Mouse (Mus musculus) gonadal fat pad, adult 2 months (tissue): ENCODE data around the gene Gm9844. TPM values are rescaled to one million over a fixed set of nuclear protein-coding genes. Genes with fewer than 3 reads are reported as not detected.
"Not testable (repeated sequence)": the region's sequence is repeated elsewhere in the genome, so short reads cannot be mapped to it uniquely, and the experiment has no call there.

Experiments
- DNase-seq: peaks from one replicate; pipeline ENCODE4 v3.0.0-alpha.2; 2012; ENCODE audit warnings: low read depth
- polyA plus RNA-seq: library from polyadenylated mRNA; depleted of rRNA; stranded (reverse); fragments of >200 nt; gene quantifications from 2 replicates; pipeline ENCODE4 v1.2.3, GENCODE M21; 2012; rRNA removed

Gene Gm9844
- 2.1 and 2.2 TPM in 2 replicates for polyA plus RNA-seq

- no peak for DNase-seq
Observed at GRCm38 (mm10) chr7:24861913-24862312, at the start of gene Gm9844. Gene Gm9844 (plus strand): TSS chr7:24862213.

DNA sequence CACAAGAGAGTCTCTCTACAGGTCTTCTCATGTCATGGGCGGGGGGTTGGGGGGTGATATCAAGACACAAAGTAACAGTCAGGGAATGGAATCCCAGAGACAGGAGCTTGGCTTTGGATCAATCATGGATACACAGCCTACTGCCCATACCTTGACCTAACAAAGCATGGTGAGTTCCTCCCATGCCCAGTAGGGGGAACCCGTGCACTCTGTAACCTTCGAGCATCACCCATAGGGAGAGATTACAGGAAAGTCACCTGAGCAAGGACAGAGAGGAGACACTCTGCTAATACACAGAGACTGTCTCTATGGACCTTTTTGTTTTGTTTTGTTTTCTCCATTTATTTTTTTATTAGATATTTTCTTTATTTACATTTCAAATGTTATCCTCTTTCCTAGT, 44.5 kb upstream of the Gm9844 start:
- no peak for DNase-seq

DNA sequence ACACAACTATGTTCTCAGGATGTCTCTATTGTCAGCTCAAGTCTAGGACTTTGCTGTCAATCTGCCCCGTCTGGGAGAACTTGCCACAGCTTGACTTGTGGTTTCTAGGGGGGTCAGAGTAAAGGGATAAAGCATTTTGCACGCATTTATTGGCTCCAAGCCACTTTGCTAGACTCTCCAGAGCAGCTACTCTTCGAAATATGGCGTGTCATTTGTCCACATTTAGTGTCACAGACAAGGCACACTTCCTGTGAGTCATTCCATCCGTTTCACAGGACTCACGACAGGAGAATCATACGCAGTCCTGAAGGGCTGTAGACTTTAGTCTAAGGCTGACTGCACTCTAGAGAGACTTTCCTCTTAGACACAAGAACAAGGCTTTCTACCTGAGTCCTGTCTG, 37.6 kb upstream of the Gm9844 start:
- DNase-seq, result no peak

DNA sequence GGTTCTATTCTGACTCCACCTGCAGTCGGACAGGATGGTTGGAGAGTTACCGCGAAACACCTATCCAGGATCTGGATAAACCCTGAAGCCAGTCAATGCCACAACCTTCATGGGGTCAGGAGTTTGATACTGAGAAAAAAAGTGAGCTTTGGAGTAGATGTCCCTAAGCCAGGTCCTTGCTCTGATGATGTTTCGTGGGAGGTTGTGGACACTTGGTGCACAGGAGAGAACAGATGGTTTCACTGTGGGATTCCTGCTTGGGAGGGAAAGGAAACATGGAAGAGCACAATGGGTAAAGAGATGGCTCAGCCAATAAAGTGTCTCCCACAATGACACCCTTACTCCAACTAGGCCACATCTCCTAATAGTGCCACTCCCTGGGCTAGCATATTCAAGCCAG, 34.8 kb upstream of the Gm9844 start:
- DNase-seq, result no peak

DNA sequence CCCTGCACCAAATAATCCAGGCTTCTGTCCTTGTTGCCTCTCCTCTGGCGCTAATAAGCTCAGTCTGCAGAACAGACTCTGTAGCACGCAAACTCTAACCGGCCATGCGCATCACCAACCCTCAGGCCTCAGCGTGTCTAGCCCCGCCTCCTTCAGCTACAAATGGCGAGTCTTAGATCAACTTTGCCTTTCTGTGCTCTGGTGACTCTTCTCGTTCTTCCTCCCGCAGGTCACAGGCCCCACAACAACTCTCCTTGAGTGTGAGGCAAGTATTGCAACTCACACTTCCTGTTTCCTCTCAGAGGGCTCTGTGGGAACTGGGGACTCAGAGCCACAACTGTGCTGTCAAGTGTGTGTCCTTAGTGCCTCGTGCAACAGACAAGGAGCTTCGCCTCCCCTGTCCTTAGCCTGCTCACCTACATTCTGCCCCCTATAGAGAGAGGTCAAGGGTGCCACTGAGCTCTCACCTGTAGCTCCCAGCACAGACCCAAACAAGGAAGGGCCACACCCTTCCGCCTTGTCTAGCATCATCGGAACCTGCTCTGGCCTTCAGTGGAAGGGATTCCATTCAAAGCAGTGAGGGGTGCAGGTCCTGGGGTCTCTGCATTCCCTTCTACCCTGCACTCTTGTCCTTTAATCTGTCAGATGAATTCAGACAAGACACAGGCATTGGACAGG, 23.1 kb upstream of the Gm9844 start:
- DNase-seq, result not testable (repeated sequence)

GRCm38 (mm10) chr7:24839410-24839808, 22.6 kb upstream of the Gm9844 start:
- no peak for DNase-seq

DNA sequence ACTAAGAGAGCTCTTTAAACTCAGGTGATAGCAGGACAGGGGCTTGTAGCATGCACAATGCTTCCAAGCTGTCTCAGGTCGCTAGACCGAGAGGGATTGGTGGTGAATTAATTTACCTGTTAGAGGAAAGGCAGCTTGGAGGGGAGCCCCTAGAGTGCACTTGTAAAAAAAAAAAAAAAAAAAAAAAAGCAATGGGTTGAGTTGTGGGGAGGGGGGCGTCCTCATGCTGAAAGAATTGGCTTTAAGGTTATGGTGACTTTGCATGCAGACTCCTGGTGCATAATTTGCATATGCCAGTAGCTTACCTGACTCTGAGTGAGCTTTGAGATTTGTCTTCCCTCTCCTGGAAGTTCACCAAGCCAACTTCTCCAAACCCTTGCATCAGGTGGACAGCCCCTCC, 21.7 kb upstream of the Gm9844 start:
- no peak for DNase-seq

- no peak for DNase-seq
Observed at GRCm38 (mm10) chr7:24841009-24841408, 21.0 kb upstream of the Gm9844 start.

DNA sequence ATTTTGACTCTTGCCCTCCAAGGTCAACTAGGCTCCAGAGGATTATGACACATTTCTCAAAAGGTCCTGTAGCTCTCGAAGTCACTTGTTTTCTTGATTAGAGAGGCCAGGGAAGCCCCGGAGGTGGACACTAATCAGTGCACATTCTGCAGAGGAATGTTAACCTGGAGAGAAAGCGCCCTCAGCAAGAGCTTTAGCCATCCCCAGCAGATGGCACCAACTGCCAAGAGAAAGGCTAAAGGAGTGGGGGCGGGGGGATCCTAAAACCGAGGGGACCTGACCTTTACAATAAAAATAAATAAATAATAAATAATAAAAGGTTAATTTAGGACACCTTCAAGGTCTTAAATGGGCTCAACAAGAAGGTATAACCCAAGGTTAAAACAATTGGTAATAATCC, 17.9 kb upstream of the Gm9844 start:
- DNase-seq, result no peak

GRCm38 (mm10) chr7:24845181-24845580, 16.8 kb upstream of the Gm9844 start:
- DNase-seq, result no peak

DNA sequence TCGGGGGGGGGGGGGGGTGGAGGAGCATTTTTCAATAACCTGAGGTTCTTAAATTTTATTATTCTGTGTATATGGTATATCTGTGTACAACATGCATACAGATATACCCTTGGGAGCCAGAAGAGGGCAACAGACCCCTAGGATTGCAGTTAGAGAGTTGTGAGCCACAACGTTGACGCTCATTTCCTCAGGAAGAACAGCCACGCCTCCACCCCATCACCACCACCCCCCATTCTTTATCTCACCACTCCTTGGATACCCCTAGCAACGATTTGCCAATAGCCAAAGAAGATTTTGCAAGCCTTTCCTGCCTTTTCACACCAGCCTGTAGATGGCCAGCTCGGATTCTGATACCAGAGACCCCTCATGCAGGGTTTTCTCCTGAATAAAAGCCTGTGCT, 16.3 kb upstream of the Gm9844 start:
- DNase-seq, result no peak

DNA sequence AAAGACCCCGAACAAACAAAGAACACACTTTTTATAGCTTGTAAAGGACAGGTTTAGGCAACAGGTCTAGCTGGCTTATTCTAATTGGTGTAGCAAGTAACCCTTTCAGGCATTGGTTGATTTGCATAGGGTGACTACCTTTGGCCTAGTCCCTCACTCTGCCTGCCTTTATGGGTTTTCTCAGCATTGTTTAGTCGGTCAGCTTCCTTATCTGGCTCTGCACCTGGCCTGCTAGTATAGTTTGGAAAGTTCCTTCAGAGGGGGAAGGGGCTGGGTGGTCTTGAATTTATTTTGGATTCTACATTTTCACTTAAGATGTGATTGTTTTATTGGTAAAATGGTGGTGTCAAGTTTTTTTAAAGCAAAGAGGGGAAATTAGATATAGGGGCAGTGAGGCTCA, 15.4 kb upstream of the Gm9844 start:
- not testable (repeated sequence) for DNase-seq

DNA sequence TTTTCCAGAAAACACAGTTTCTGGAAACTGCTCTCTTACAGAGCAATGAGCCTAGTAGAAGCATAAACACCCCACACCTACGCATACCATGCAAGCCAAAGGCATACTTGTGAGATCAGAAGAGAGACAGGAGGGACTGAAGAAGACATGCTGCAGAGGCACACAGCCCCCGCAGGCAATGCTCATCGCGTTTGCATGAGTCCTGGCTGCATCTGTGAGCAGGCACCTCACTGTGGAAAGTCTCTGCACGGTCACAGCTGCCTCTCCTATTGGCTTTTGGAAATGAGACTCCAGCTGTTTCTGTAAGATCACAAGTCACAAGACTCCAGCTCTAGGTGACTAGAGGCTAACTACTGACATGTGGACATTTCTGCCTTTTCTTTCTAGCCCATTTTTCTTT, 11.9 kb upstream of the Gm9844 start:
- peak; percentile 36 for DNase-seq

DNA sequence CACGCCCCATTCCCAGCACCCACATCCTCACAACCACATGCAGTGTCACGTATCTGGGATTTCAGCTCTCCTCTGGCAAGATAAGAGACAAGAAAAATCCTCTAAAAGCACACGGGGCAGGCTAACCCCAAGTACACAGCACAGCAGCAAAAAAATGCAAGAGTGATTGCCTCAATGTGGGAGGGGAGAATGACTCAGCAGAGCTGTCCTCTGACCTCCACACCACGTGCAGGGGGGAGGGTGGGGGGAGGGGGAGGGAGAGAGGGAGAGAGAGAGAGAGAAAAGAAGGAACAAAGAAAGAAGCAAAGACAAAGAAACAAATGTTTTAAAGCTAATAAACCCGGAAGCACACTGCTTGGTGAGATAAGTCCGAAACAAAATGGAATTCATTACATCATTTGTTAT, 11.1 kb upstream of the Gm9844 start:
- DNase-seq, result no peak

DNA sequence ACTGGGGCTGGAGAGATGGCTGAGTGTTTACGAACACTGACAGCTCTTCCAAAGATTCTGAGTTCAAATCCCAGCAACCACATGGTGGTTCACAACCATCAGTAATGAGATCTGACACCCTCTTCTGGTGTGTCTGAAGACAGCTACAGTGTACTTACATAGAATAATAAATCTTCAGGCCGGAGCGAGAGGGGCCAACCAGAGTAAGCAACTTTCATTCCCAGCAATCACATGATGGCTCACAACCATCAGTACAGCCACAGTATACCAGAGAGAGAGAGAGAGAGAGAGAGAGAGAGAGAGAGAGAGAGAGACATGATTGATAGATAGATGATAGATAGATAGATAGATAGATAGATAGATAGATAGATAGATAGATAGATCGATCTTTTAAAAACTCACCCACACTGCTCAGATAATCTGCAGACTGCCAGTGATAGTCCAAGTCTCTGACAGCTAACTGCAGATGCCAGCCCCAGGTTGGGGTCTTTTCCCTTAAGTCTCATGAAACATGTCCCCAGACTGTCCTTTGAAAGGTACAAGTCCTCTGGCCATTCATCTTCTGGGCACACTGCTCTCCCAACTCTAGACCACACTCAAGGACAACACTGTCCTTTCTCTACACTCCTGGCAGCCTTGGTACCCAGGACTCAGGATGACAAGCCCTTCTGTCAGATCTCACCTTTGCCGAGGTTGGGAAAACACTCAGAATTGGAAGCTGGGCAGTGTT, 10.3 kb upstream of the Gm9844 start:
- no peak for DNase-seq

- DNase-seq, result no peak
Observed at GRCm38 (mm10) chr7:24852557-24853232, 9.3 kb upstream of the Gm9844 start.

GRCm38 (mm10) chr7:24853233-24853563, 8.8 kb upstream of the Gm9844 start:
- no peak for DNase-seq

- no peak for DNase-seq
Observed at GRCm38 (mm10) chr7:24853695-24854094, 8.3 kb upstream of the Gm9844 start.

DNA sequence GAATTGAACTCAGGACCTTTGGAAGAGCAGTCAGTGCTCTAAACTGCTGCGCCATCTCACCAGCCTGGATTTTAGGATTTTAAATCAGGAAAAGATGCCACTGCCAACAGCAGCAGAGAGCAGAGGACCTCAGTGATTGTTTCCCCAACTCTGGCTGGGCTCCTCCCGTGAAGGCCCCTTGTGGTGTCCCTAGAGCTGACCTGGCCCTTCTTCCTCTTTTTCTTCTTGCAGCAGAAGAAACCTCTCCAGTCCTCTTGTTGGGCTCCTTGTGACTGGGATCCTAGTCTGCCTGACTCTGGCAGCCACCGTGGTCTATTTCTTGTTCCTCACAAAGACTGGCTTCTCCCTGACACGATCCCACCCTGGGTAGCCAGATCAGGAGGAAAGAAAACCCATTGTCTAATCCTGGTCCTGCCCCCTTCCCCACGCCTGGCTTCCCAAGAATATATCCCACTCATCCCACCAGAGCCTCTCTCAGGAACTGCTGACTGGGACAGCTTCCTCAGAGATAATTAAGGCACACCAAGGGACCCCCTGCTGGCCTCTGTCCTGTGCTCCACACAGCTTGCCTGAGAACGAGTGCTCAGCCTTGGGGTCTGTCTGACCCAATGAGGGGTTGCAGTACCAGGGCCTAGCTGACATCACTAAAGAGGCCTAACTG, 5.4 kb upstream of the Gm9844 start:
- no peak for DNase-seq

DNA sequence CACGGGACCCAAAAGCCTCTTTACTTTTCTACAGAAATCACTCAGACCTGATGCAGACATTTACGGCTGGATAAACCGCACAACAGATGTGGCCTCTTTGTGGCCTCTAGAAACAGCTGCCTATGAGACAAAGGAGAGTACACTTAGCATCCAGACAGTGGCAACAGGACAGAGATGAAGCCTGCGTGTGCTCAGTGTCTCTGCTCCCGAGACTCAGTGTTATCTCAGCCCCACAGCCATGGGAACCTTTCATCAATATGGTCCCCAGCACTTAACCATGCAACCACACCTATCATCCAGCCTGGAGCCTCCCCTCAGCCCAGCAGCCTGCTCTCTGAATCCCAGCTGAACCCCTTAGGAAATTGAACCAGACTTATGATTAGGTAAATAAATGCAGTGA, 2.8 kb upstream of the Gm9844 start:
- DNase-seq, result no peak

DNA sequence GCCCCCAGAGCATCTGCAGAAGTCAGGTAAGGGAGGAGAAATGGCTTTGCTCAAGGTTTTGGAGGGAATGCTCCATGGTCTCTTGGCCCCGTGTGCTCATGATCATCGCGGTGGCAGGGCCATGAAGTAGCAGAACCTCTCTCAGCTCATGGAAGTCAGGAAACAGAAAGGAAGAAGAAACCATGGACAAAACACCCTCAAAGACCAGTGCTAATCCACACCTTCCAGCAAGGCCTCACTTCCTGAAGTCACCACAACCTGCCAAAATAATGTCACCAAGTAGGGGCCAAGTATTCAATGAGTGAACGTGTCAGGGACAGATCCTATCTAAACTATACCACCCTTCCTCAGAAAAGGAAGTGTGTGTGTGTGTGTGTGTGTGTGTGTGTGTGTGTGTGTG, 840 bp downstream of the Gm9844 start:
- DNase-seq, result no peak

DNA sequence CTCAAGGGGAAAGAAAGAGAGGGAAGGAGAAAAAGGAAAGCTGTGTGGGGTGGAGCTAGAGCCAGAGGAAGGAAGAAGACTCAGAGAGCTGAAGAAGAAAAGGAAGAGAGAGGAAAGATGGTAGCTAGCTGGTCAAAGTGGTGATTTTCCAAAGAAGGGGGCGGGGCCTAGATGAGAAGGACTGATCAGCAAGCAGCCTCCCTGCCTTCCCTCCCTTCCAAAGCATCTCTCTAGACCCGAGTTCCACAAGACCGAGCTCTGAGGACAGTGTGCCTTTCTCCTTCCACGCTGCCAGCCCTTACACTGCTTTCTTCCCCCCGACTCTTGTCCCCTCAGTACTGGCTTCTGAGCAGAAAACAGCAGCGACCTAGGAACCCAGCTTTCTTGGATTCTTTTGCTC, 2.1 kb downstream of the Gm9844 start:
- DNase-seq, result no peak

DNA sequence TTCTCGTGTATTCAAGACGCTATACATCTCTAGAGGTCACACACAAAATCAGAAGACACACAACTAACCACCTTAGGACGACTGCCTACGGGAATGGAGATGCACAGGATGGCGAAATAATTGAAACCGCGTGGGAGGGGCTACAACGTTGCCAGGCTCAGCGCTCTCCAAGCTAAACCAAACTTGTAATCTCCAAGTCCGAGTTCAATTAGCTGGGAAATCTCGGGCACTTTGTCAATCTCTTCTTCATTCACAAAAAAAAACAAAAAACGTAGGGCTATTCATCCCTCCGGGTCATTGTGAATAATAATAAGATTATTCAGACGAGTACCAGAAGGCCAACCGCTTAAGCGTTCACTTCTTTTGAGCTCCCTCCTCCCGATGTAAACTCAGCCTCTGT, 7.1 kb downstream of the Gm9844 start:
- DNase-seq, result peak; percentile 77
